Mouse (Mus musculus) midbrain, postnatal 0 days (tissue): ENCODE measurements around the gene St7l. TPM values are rescaled to one million over a fixed set of nuclear protein-coding genes. Genes with fewer than 3 reads are reported as not detected.

Experiments used
- ATAC-seq: fragments of 200-750 bp; cut with Nextera tagmentation; 2 replicates; pipeline ENCODE4 v1.8.0; 2017; ENCODE audit warnings: moderate number of reproducible peaks, mild to moderate bottlenecking, moderate TSS enrichment, moderate library complexity; ENCODE audit not compliant: low FRiP score
- DNase-seq: peaks from one replicate; pipeline ENCODE4 v3.0.0-alpha.2; 2015; ENCODE audit warnings: low spot score
- H3K27ac ChIP-seq: fragments of 300-500 bp; sonication (generic); 2 replicates; pipeline ENCODE4 v1.5.1; 2014; ENCODE audit warnings: low read depth, mild to moderate bottlenecking, low read length, mixed read lengths
- H3K27me3 ChIP-seq: fragments of 300-500 bp; sonication (generic); 2 replicates; pipeline ENCODE4 v1.6.1; 2014; ENCODE audit warnings: low read length, control low read depth, mixed read lengths; ENCODE audit not compliant: insufficient read depth
- H3K36me3 ChIP-seq: fragments of 300-500 bp; sonication (generic); 2 replicates; pipeline ENCODE4 v1.6.1; 2014; ENCODE audit warnings: low read length, control low read depth, mixed read lengths; ENCODE audit not compliant: insufficient read depth
- H3K4me1 ChIP-seq: fragments of 300-500 bp; sonication (generic); 2 replicates; pipeline ENCODE4 v1.6.1; 2014; ENCODE audit warnings: mild to moderate bottlenecking, control low read depth, antibody characterized with exemption, low read length, mixed read lengths; ENCODE audit not compliant: insufficient read depth
- H3K4me2 ChIP-seq: fragments of 300-500 bp; sonication (generic); 2 replicates; pipeline ENCODE4 v1.6.1; 2014; ENCODE audit warnings: low read depth, mild to moderate bottlenecking, low read length, mixed read lengths; ENCODE audit not compliant: poor library complexity, severe bottlenecking
- H3K4me3 ChIP-seq: fragments of 300-500 bp; sonication (generic); 2 replicates; pipeline ENCODE4 v1.5.1; 2014; ENCODE audit warnings: low read depth, mild to moderate bottlenecking, low read length, moderate library complexity
- H3K9ac ChIP-seq: fragments of 300-500 bp; sonication (generic); replicated peaks from 2 replicates; pipeline ENCODE4 v1.6.1; 2014; ENCODE audit warnings: mild to moderate bottlenecking, low read length, moderate library complexity, mixed read lengths; ENCODE audit not compliant: poor library complexity, severe bottlenecking
- H3K9me3 ChIP-seq: fragments of 300-500 bp; sonication (generic); 2 replicates; pipeline ENCODE4 v1.6.1; 2016; ENCODE audit warnings: low read length, control low read depth
- CTCF ChIP-seq: IDR thresholded peaks from 2 replicates; pipeline ENCODE4 v1.5.1; 2016; ENCODE audit warnings: antibody characterized with exemption, mild to moderate bottlenecking
- WGBS: fragments of 180-500 bp; shearing (Covaris S2); extraction: QIAGEN DNeasy Blood & Tissue Kit; methylation state at CpG from one replicate; pipeline ENCODE4 v1.1.7; 2014; 5-methylcytosine and 5-hydroxymethylcytosine counted together
- polyA plus RNA-seq: library from polyadenylated mRNA; unstranded; fragments of >200 nt; fragmentation: Nextera tagmentation; extraction: Ambion mirVana; gene quantifications from 2 replicates; pipeline ENCODE4 v1.2.1, GENCODE M21; 2015
- total RNA-seq: library from RNA; depleted of rRNA; stranded (reverse); fragments of >200 nt; gene quantifications from 2 replicates; pipeline ENCODE4 v1.2.3, GENCODE M21; 2014

Gene St7l
- total and polyA plus RNA-seq, 2 experiments from 2014 or later = 33.6 to 34.5 TPM

DNA sequence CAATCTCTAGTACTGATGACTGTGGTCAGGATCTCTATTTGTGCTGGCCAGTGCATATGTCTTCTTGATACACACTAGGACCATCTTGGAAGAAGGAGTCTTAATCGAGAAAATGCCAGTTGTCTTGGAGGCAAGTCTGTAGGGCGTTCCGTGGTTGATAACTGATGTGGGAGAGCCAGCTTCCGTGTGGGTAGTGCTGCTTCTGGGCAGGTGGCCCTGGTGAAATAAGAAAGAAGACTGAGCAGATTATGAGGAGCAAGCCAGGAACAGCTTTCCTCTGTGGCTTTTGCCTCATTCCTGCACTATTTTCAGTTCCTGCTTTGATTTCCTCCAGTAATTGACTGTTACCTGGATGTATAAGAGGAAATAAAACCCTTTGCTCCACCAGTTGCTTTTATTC lies 41.6 kb downstream of the St7l start:
- TF ChIP-seq CTCF = no peak
- no peak overlapping the region for H3K4me2 ChIP-seq
- no peaks in the 10 kb centered on the region for H3K9me3 ChIP-seq
- H3K4me1 ChIP-seq = no peaks in the 10 kb centered on the region
- no peak overlapping the region for H3K27ac ChIP-seq
- no peak for DNase-seq
- WGBS = 96% methylated on average over 4 of the region's 4 CpGs
- no peak overlapping the region for H3K9ac ChIP-seq
- no peak for ATAC-seq
- no peak overlapping the region for H3K4me3 ChIP-seq
- H3K36me3 ChIP-seq = peaks cover 14% of the 10 kb centered on the region
- H3K27me3 ChIP-seq = no peaks in the 10 kb centered on the region

DNA sequence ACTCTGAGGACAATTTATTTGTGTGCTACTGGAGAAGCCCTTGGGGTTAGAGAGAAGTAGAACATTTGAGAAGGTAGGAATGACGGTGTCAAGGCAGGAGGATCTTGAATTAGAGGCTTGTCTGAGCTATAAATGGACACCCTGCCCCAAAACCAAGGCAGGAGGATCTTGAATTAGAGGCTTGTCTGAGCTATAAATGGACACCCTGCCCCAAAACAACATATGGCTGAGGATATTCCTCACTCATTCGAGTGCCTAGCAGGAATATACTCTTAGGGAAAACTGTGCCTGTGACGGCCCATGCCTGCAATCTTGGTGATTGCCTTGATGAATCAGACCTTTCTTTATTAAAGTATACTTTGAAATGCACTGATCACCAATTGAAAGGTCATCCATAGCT lies 42.2 kb downstream of the St7l start:
- Histone ChIP-seq H3K4me2 (no peak overlapping the region), H3K9me3 (no peaks in the 10 kb centered on the region), H3K9ac (no peak overlapping the region), H3K36me3 (peaks cover 14% of the 10 kb centered on the region), H3K27ac (no peak overlapping the region), H3K4me3 (no peak overlapping the region), H3K4me1 (no peaks in the 10 kb centered on the region), H3K27me3 (no peaks in the 10 kb centered on the region)
- no peak for DNase-seq
- WGBS = 85% methylated on average over 3 of the region's 3 CpGs
- TF ChIP-seq CTCF = no peak
- ATAC-seq = no peak

DNA sequence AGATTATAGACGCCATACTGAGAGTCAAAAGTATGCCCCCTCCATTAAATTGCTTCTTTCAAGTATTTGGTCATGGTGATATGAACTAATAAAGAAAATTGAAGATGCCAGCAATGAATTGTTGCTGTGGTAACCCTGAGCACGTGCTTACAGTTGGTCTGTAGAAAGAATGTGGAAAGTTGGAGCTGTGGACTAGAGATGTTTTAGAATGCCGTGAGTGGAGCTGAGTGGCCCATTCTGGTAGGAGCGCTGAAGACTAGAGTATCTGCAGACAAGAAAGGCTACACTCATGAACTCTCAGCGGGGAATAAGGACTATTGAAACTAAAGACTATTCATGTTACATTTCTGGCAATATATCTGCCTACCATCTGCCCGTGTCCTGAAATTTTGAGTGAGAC lies 45.4 kb downstream of the St7l start:
- Histone ChIP-seq H3K4me3 (no peak overlapping the region), H3K9me3 (no peaks in the 10 kb centered on the region)
- TF ChIP-seq CTCF = no peak

DNA sequence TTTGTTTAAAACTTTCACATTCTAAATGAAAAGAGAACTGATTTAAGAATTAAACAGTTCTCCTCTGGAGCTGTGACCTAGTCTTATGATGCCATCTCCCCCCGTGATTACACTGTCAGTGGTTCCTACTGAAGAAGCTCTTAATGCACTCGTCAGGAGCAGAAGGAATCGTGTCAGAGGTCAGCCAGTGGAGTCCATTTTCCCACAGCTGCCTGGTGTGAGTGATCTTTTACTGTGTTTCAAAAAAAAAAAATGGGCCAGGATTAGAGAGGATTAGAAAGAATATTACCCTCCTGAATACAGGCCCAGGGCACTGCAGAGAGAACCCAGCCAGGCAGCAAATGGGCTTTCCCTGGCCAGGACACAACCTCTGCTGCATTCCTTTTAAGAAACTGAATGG lies 51.2 kb downstream of the St7l start:
- 15% methylated on average over 3 of the region's 3 CpGs for WGBS
- H3K4me1 ChIP-seq = no peaks in the 10 kb centered on the region
- H3K4me3 ChIP-seq = no peak overlapping the region
- H3K27ac ChIP-seq = no peak overlapping the region; the same call in 1 of the 2 replicates
- ATAC-seq = no peak
- H3K36me3 ChIP-seq = 0 out of 2 replicates have a peak, but pooled peaks cover 1% of the 10 kb centered on the region
- no peak overlapping the region for H3K9ac ChIP-seq
- no peaks in the 10 kb centered on the region for H3K27me3 ChIP-seq
- DNase-seq = no peak
- H3K9me3 ChIP-seq = no peaks in the 10 kb centered on the region
- no peak for TF ChIP-seq CTCF
- H3K4me2 ChIP-seq = no peak overlapping the region

More for the DNA sequence above, 45.4 kb downstream of the St7l start:
- Histone ChIP-seq H3K9ac (no peak overlapping the region), H3K27ac (no peak overlapping the region), H3K4me1 (no peaks in the 10 kb centered on the region), H3K4me2 (no peak overlapping the region), H3K27me3 (no peaks in the 10 kb centered on the region), H3K36me3 (peaks cover 14% of the 10 kb centered on the region)
- DNase-seq = no peak
- no peak for ATAC-seq
- WGBS = 79% methylated on average over 6 of the region's 6 CpGs

DNA sequence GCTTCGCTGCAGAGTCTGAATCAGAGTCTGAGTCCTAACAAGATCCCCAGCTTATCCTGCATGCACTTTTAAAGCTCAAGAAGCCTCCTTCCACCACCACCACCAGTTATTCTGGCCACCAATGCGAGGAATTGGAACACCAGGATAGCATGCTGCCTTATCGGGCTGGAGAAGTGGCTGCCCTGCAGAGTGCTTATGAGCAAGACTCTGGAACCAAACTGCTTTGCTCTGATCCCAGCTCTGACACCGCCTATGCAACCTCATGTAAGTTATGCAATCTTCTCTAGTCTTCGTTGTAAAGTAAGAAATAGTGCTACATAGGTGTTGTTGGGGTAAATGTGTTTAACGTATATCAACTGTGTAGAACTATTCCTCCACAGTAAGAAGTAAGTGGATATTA lies 65.6 kb downstream of the St7l start:
- WGBS = 96% methylated on average over 6 of the region's 6 CpGs

DNA sequence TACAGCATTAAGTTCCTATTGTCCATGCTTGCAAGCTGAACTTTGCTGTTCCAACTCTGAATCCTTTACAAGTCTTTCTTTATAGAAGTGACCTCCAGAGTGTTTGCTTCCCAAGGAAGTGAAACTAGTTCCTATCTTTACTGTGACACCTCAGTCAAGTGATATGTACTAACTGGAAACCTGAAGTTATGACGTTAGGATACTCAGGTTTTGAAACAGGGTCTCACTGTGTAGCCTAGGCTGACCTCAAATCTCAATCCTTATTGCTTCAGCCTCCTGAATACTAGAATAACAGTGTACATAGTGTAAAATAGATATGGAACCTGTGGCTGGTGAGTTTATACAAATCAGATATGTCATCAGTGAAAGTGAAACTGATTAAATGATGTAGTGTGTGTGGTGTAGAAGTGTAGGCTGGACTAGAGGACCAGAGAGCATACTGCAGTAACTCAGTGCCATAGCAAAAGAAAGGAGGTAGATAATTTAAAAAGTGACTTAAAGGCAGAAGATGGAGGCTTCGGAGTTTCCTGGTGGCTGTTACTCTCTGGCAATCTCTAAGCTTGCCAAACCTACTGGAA lies 74.0 kb downstream of the St7l start:
- Histone ChIP-seq H3K36me3 (0 out of 2 replicates have a peak, but pooled peaks cover 7% of the 10 kb centered on the region), H3K9me3 (no peaks in the 10 kb centered on the region), H3K4me1 (no peaks in the 10 kb centered on the region), H3K4me2 (no peak overlapping the region), H3K4me3 (no peak overlapping the region), H3K9ac (no peak overlapping the region), H3K27me3 (no peaks in the 10 kb centered on the region), H3K27ac (no peak overlapping the region)
- WGBS = 87% methylated on average over 2 of the region's 2 CpGs
- no peak for TF ChIP-seq CTCF
- DNase-seq = no peak
- no peak for ATAC-seq

More for the DNA sequence above, 65.6 kb downstream of the St7l start:
- Histone ChIP-seq H3K9me3 (no peaks in the 10 kb centered on the region), H3K36me3 (peaks cover 6% of the 10 kb centered on the region; the same call in 1 of the 2 replicates), H3K4me1 (no peaks in the 10 kb centered on the region), H3K4me3 (no peak overlapping the region), H3K27me3 (no peaks in the 10 kb centered on the region), H3K9ac (no peak overlapping the region), H3K27ac (no peak overlapping the region), H3K4me2 (no peak overlapping the region)
- TF ChIP-seq CTCF = no peak
- DNase-seq (no peak), ATAC-seq (no peak)
